ENCODE assay signal across 8 mouse cellular contexts in the genomic region with DNA sequence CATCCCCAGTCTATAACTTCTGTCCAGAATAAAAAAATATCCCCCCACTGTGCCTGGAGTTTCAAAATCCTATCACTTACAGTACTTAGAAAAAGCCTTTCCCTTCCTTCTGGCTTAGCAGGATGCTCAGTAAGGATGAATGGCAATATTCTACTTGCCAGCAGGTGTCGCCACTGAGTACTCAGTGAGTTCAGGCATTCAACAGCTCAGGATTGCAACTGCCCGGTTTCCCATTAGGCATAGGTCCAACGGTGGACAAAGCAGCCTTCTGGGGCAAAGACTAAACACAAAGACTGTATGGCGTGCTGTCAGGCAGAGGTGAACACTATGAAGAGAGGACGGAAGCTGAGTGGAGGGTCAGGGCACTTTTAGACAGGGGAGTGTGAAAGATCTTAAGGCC.
A peak's percentile ranks its signal among the peaks of the same experiment; 100 is the strongest.
DNase-seq lines count a peak whose midpoint lies in the region; ATAC-seq and TF ChIP-seq lines count a peak whose summit lies in the region.

No protein-coding gene starts in this region.

- peak; percentile 85 for TF ChIP-seq CTCF in cerebellum, adult 2 months (IDR thresholded peaks at IDR 0.05; ENCODE audit: borderline replicate concordance, insufficient read depth, low read depth, low read length)
- peak; percentile 99 for TF ChIP-seq CTCF in midbrain, postnatal 0 days (IDR thresholded peaks at IDR 0.05)

- peaks cover 19% of the 10 kb centered on the region for H3K27me3 ChIP-seq in hindbrain, embryonic 10.5 days (ENCODE audit: insufficient read depth, poor library complexity, severe bottlenecking)
- H3K27me3 ChIP-seq in hindbrain, embryonic 12.5 days, result no peaks in the 10 kb centered on the region
- H3K27me3 ChIP-seq in cerebellum, adult 2 months (ENCODE audit: control insufficient read depth, insufficient read depth, low read length), result no peaks in the 10 kb centered on the region
- H3K27me3 ChIP-seq in intestine, embryonic 16.5 days (replicated peaks; ENCODE audit: control insufficient read depth, insufficient read depth, low read length), result no peaks in the 10 kb centered on the region
- H3K27me3 ChIP-seq in midbrain, postnatal 0 days (ENCODE audit: insufficient read depth, low read length), result peaks cover 6% of the 10 kb centered on the region; the same call in 1 of the 2 replicates

- H3K4me3 ChIP-seq in hindbrain, embryonic 10.5 days, result no peak overlapping the region
- no peak overlapping the region for H3K4me3 ChIP-seq in hindbrain, embryonic 12.5 days
- H3K4me3 ChIP-seq in cerebellum, adult 2 months (replicated peaks; ENCODE audit: insufficient read depth, low read depth, low read length), result no peak overlapping the region
- H3K4me3 ChIP-seq in intestine, embryonic 16.5 days (ENCODE audit: low read length), result no peak overlapping the region
- no peak overlapping the region for H3K4me3 ChIP-seq in midbrain, postnatal 0 days (ENCODE audit: low read depth, low read length)

- H3K4me1 ChIP-seq in hindbrain, embryonic 10.5 days (replicated peaks), result peaks cover 33% of the 10 kb centered on the region
- peaks cover 19% of the 10 kb centered on the region for H3K4me1 ChIP-seq in hindbrain, embryonic 12.5 days
- H3K4me1 ChIP-seq in cerebellum, adult 2 months (ENCODE audit: control insufficient read depth, insufficient read depth, low read length), result no peaks in the 10 kb centered on the region; the same call in 1 of the 2 replicates
- no peaks in the 10 kb centered on the region for H3K4me1 ChIP-seq in intestine, embryonic 16.5 days (ENCODE audit: control insufficient read depth, insufficient read depth, low read length)
- no peaks in the 10 kb centered on the region for H3K4me1 ChIP-seq in midbrain, postnatal 0 days (ENCODE audit: insufficient read depth, low read length)

- H3K4me2 ChIP-seq in hindbrain, embryonic 12.5 days (replicated peaks), result no peak overlapping the region
- no peak overlapping the region for H3K4me2 ChIP-seq in intestine, embryonic 16.5 days (ENCODE audit: low read depth, low read length)
- no peak overlapping the region for H3K4me2 ChIP-seq in midbrain, postnatal 0 days (ENCODE audit: low read depth, low read length, poor library complexity, severe bottlenecking)

- no peak for TF ChIP-seq POLR2A in cerebellum, adult 2 months (IDR thresholded peaks at IDR 0.05; ENCODE audit: borderline replicate concordance, insufficient read depth, low read length)

- ATAC-seq in hindbrain, embryonic 12.5 days (ENCODE audit: low FRiP score), result no peak
- ATAC-seq in intestine, embryonic 16.5 days, result peak; percentile 44; the same call in 1 of the 2 replicates
- no peak for ATAC-seq in midbrain, postnatal 0 days (ENCODE audit: low FRiP score)

- DNase-seq in hindbrain, embryonic 10.5 days (ENCODE audit: low spot score), result peak; percentile 85
- DNase-seq in cerebellum, adult 2 months, result peak; percentile 67 to 81
- DNase-seq in frontal cortex, adult 2 months (ENCODE audit: extremely low spot score in 1 of 2, low spot score in 1 of 2), result peak; percentile 76 to 98
- DNase-seq in left cerebral cortex, postnatal 36 days (ENCODE audit: low spot score in 2 of 2), result peak; percentile 82 to 86
- DNase-seq in midbrain, postnatal 0 days (ENCODE audit: low spot score), result peak; percentile 95
- DNase-seq in telencephalon, adult 2 months (ENCODE audit: low read depth, low spot score), result peak; percentile 67

- no peaks in the 10 kb centered on the region for H3K9me3 ChIP-seq in hindbrain, embryonic 10.5 days
- H3K9me3 ChIP-seq in hindbrain, embryonic 12.5 days (replicated peaks), result no peaks in the 10 kb centered on the region
- H3K9me3 ChIP-seq in intestine, embryonic 16.5 days (ENCODE audit: control insufficient read depth, low read length), result no peaks in the 10 kb centered on the region
- H3K9me3 ChIP-seq in midbrain, postnatal 0 days (ENCODE audit: low read length), result no peaks in the 10 kb centered on the region

- H3K36me3 ChIP-seq in hindbrain, embryonic 10.5 days, result no peaks in the 10 kb centered on the region
- H3K36me3 ChIP-seq in hindbrain, embryonic 12.5 days, result no peaks in the 10 kb centered on the region
- no peaks in the 10 kb centered on the region for H3K36me3 ChIP-seq in intestine, embryonic 16.5 days (ENCODE audit: control insufficient read depth, insufficient read depth, low read length)
- H3K36me3 ChIP-seq in midbrain, postnatal 0 days (ENCODE audit: insufficient read depth, low read length), result no peaks in the 10 kb centered on the region

- WGBS in hindbrain, embryonic 10.5 days, result 7% methylated on average over 5 of the region's 5 CpGs
- WGBS in hindbrain, embryonic 12.5 days, result 3% methylated on average over 5 of the region's 5 CpGs
- under 1% methylated on average over 5 of the region's 5 CpGs for WGBS in cerebellum, adult 2 months
- WGBS in intestine, embryonic 16.5 days, result 7% methylated on average over 5 of the region's 5 CpGs
- WGBS in midbrain, postnatal 0 days, result 2% methylated on average over 5 of the region's 5 CpGs

- no peak overlapping the region for H3K27ac ChIP-seq in hindbrain, embryonic 10.5 days
- H3K27ac ChIP-seq in hindbrain, embryonic 12.5 days, result no peak overlapping the region
- H3K27ac ChIP-seq in cerebellum, adult 2 months (ENCODE audit: insufficient read depth, low read length), result no peak overlapping the region
- H3K27ac ChIP-seq in intestine, embryonic 16.5 days (ENCODE audit: low read length), result no peak overlapping the region
- no peak overlapping the region for H3K27ac ChIP-seq in midbrain, postnatal 0 days (ENCODE audit: low read depth, low read length)

- intact Hi-C loops in left cerebral cortex, postnatal 36 days (cut with DNase I), result loop anchor here (5.0 kb wide), 4 partner anchors 50 to 530 kb away; no protein-coding TSS in a partner anchor

- H3K9ac ChIP-seq in hindbrain, embryonic 12.5 days, result no peak overlapping the region
- H3K9ac ChIP-seq in intestine, embryonic 16.5 days (ENCODE audit: low read depth, low read length), result no peak overlapping the region
- H3K9ac ChIP-seq in midbrain, postnatal 0 days (replicated peaks; ENCODE audit: low read length, poor library complexity, severe bottlenecking), result no peak overlapping the region
